Mouse (Mus musculus) megakaryocyte, adult 5-6 weeks (primary cell): ENCODE results near the gene Prrg2. TPM values are rescaled to one million over a fixed set of nuclear protein-coding genes. Genes with fewer than 3 reads are reported as not detected.
"Not testable (repeated sequence)": the region's sequence is repeated elsewhere in the genome, so short reads cannot be mapped to it uniquely, and the experiment has no call there.

Source experiments
- ATAC-seq: 2 replicates; pipeline ENCODE4 v1.8.0; 2016; ENCODE audit warnings: mild to moderate bottlenecking, inconsistent platforms; ENCODE audit not compliant: poor library complexity, severe bottlenecking
- total RNA-seq, 2 experiments: library from RNA; stranded (forward) in 1 of 2; stranded (reverse) in 1 of 2; fragments of 153-499, 151-499 nt in 1 of 2; fragments of 221-1000, 200-1000 nt in 1 of 2; gene quantifications; 2 replicates each; pipeline versions ENCODE4 v1.2.3 to v1.2.4; 2015 to 2017

Gene Prrg2
- total RNA-seq (2015) (6.6 and 8.9 TPM in 2 replicates), total RNA-seq (2017) (5.4 TPM in 2 replicates)

DNA sequence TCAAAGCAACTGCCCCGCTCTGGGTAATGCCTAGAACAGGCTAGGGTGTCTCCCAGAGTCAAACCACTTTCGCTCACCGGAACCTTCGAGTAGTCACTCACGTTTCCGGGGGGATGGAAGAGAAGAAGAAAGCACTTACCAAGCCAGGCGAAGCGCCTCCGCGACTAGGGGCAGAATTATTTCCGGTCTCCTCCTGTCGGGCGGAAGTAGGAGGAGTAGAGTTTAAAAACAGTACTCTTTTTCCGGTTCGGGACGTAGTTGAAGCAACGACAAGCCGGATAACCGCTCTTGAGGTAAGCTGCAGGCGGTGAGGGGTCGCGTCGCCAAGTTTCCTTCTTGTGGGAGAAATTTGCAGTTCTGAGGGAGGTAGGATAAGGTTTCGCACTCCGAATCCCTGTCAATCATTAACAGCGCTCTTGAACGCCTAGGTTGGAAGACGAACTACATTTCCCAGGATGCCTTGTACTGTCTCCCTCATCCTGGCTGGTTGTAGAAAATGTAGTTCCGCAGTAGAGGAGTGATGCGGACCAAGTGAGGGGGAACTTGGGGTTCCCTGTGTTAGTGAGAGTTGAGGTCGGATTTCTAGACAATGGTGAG, at the start of gene Prrg2, which contains the start of gene Nosip:
TSS of gene Prrg2 (minus strand) at position 439 of the 597 bp plus-strand sequence.
TSS of gene Nosip (plus strand) at position 191 of the 597 bp plus-strand sequence.
- peak; percentile 98 for ATAC-seq

DNA sequence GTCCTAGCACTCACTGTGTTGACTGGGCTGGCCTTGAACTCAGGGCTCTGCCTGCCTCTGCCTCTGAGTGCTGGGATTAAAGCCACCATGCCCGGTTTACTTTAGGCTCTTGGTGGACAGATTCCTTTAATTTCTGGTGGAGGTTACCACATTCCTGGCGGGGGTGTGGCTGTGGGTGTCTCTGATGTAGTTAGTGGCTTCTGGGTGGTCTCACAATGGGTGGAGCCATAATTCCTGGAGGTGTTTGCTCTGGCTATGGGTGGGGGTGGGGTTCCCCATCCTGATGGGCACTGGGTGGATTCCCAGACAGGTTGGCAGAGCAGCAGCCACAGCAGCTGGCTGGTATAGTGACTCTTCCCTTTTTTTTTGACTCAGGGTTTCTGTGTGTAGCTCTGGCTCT, 49.5 kb upstream of the Prrg2 start:
- ATAC-seq, result no peak

DNA sequence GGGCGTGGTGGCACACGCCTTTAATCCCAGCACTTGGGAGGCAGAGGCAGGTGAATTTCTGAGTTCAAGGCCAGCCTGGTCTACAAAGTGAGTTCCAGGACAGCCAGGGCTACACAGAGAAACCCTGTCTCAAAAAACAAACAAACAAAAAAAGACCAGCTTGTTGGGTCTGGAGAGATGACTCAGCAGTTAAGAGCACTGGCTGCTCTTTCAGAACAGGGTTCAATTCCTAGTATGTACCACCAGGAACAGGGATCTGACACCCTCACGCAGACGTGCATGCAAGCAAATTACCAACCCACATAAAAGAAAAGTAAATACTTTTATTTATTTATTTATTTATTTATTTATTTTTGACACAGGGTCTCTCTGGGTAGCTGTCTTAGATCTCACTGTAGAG, 47.6 kb upstream of the Prrg2 start:
- not testable (repeated sequence) for ATAC-seq

DNA sequence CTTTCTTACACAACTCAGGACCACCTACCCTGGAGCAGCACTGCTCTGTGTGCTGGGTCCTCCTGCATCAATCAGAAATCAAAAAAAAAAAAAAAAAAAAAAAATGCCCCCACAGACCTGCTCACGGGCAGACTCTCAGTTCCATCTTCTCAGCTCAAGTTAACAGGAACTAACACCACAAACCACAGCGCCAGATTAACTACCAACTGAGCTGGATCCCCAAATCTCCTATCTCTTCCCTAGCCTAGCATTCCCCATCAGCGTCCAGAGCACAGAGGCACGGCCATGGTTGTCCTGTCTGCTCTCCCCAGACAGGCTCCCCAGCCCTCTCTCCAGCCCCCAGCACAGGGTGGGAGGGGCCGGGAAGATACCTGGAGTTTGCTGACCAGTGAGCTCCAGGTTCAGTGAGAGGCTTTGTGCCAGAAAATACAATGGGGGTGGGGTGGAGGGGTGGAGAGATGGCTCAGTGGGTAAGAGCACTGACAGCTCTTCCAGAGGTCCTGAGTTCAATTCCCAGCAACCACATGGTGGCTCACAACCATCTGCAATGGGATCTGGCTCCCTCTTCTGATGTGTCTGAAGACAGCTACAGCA, 44.7 kb upstream of the Prrg2 start:
- ATAC-seq, result peak; percentile 39; the same call in 1 of the 2 replicates

DNA sequence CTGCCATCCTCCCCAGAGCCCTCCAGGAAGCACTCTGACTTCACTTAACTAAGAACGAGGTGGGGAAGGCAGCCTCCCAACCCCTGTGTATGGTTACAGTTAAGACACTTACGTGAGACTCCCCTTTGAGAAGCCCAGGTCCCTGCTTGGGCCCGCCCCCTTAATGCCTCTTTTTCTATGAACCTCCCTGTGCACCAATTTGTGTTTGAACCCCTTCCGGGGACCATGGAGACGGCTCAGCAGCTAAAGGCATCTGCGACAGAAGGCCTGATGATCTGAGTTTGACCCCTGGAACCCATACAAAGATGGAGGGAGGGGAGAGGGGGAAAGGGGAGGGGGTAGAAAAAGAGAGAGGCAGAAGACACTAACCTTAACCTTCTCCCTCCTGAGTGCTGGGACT, 44.0 kb upstream of the Prrg2 start:
- no peak for ATAC-seq

DNA sequence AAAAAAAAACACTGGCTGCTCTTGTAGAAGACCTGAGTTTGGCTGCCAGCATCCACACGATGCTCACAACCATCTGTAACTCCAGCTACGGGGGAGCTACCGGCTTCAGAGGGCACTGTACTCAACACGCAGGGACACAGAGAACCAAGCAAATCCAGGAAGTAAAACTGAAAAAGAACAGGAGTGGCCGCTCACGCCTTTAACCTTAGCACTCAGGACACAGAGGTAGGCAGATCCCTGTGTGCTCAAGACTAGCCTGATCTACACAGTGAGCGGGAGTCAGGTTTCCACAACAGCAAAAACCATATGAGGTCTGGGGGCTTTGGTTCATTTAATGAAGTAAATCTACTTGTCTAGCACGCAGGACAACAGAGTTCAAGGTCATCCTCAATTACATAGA, 43.0 kb upstream of the Prrg2 start:
- no peak for ATAC-seq

DNA sequence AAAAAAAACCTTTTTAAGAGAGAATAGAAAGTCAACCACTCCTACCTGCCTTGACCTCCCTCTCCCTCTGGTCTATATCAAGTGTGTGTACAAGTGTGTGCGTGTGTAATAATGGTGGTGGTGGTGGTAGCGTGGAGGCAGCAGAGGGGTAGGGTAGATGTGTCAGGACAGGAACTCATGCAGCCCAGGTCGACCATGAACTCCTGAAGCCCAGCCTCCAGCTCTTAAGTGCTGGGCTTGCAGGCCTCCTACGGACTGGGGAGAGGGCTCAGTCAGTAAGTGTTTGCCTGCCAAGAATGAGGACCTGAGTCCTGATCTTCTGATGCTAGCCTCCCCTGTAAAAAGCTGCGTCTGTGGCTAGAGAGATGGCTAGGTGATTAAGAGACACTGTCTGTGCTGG, 42.5 kb upstream of the Prrg2 start:
- ATAC-seq, result no peak

DNA sequence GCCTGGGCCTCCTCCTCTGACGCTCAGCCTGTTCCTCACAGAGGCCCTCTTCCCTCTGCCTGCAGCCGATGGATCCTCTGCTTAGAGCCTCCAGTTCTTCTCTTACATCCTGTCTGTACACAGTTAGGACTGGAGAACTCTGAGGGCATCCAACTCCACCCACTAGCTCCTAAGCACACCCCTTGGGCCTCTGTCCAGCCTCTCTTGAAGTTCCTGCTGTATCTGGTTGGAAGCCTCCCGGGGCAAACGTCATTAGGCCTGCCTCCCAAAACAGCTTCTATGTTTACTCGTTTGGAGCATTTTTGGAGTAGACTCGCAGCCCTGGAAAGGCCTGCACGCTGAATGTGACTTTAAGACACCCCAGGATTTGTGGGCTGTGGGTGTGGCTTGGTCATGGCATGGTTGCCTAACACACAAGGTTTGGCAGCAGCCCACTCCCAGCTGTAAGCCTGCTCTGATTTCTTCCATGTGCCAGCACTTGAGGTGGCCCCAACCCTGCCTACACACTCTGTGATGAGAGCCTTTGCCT, 41.2 kb upstream of the Prrg2 start, which contains the start of gene Fcgrt:
TSS of gene Fcgrt (minus strand) at position 200 of the 529 bp plus-strand sequence.
- peak; percentile 91 for ATAC-seq

DNA sequence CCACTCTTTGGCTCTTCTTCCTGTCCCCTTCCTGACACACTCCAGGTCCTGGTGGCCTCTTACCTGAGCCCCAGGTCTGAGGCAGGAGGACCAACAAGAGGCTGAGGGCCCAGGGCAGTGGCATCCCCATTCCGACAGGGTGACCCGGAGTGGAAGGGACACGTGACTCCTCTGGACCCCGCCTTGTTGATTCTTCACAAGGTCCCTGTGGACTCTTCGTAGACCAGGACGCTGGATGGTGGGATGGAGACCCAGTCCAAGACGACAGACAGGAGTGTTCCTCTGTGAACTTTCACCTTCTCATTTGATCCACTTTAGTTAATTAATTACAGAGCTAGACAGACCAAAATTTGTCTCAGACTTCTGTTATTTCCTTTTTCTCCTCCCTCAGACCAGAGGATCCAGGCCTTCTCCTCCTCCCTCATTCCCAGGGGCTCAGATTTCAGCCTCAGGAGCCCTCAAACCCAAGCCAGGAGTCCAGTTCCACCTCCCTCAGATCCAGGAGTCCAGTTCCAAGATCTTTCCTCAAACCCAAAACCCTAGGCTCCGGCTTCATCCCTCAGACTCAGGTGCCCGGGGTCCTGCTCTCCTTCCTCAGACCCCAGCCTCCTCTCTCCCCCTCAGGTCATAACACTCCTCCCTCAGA, 40.6 kb upstream of the Prrg2 start:
- no peak for ATAC-seq

DNA sequence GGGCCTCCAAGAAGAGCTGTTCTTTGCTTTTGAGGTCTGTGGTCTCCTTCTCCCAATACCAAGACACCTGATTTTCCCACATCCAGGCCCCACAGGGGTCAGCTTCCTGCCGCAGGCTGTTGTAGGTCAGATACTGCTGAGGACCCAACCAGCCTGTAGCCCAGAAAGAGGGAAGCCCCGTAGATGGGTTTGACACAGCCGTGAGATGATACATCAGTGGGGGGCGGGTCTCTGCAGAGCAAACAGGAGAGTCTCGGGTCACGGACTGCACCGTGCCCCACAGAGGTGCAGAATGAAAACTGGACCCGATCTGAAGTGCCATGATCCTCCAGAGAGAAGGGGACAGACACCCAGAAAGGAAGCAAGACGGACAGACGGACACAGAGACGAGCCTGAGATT, 40.0 kb upstream of the Prrg2 start:
- no peak for ATAC-seq

DNA sequence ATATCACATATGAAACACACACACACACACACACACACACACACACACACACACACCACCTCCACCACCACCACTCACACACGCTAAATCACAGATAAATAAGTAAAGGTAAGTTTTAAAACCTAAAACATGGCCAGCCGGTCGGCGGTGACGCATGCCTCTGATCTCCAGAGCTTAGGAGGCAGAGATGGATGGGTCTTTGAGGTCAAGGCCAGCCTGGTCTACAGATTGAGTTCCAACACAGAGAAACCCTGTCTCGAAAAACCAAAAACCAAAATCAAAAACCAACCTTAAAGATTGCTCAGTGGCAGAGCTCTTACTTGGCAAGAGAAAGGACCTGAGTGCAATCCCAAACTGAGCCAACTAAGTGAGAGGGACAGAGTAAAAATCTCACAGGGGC, 37.6 kb upstream of the Prrg2 start:
- ATAC-seq, result no peak

DNA sequence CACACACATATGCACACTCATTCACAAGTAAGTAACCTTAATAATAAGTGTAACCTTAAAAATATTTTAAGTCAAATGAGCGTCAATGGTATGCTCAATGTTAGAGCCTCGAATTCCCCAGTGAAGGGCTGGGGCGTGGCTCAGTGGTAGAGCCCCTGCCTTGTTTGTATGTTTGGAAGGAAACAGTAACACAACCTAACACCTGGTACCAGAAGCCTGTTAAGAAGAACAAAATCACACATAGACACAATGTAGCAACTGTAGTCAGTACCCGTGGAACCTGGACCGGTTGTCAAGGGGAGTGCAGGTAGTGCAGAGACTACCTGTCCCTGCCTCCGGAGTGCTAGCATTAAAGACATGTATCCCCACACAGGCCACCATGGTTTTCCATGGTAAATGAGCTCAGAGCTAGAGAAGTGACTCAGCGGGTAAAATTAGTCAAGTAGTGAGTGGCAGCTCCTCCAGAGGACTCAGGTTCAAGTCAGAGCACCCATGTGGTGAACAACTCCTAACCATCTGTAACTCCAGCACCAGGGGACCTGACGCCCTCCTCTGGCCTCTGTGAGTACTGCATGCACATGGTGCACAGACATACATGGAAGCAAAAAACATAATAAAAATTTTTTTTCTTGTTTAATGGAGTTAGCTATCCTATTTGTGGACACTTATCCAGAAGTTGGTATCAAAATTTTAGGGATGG, 36.2 kb upstream of the Prrg2 start:
- no peak for ATAC-seq

DNA sequence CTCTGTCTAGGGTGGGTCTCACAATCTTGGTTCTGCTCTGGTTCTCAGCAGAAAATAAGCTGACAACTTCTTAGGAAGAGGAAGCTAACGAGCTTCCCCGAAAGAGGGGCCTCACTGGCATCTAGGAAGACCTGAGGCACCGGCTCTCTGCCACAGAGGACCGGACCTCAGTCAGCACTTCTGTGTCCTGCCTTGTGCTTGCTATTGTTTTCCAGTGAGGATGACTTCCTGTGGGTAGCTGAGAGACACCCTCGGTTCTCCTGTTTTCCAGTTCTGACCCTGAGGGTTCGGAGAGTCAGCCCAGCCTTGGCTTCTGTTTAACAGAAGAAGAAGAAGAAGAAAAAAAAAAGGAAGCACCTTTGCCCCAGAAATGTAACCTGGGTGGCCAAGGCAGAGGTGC, 35.0 kb upstream of the Prrg2 start:
- no peak for ATAC-seq

DNA sequence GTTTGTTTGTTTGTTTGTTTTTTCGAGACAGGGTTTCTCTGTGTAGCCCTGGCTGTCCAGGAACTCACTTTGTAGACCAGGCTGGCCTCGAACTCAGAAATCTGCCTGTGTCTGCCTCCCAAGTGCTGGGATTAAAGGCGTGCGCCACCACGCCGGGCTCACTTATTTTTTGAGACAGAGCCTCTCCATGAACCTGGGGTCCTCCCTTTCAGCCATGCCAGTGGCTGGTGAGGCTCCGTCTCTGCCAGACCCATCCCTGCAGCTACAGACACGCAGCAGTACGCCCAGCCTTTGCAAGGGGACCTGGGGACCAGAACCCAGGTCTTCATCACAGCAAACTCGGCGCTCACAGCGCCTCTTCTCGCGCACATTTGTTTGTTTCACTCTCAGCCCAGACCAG, 33.5 kb upstream of the Prrg2 start:
- not testable (repeated sequence) for ATAC-seq

DNA sequence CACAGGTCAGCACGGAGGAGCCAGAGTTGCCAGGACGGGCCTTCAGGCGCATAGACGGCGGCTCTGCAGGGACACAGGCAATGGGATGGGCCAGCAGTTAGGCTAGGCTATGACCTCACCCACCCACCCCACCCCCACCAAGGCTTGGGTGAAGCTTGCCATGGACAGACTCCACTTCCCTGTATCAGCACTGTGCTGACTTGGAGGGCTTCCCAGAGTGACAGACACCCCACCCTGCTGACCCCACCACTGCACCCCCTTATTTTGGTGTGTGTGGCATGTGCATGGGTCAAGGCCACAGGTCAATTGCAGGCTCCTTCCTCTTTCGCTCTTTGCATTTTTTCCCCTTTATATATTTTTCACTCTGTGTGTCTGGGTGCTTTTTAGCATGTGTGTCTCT, 32.9 kb upstream of the Prrg2 start:
- no peak for ATAC-seq

DNA sequence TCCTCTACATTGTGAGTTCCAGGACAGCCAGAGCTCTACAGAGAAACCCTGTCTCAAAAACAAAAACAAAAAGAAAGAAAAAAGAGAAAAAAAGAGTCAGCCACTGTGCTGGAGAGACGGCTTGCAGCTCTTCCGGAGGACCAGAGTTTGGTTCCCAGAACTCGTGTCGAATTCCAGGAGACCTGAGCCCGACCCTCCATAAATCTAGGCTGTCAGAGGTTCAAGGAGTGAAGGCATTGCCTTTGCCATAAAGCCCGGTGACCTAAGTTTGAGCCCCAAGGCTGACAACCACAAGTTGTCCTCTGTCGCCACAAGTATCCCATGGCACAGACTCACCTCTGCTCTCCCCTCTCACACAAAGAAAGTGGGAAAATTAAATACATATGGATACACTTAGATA, 31.6 kb upstream of the Prrg2 start:
- no peak for ATAC-seq

DNA sequence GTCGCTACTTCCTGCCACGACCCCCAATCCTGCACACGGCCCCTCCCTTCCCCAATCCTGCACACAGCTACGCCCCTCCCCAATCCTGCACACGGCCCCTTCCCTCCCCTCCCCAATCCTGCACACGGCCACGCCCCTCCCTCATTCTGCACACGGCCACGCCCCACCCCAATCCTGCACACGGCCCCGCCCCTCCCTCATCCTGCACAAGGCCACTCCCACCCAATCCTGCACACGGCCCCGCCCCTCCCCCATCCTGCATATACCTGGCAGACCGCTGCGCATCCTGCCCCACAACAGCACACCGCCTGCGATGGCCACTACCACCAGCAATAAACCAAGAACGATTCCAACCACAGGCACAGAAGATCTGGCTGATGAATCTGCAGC, 31.0 kb upstream of the Prrg2 start:
- ATAC-seq, result no peak

DNA sequence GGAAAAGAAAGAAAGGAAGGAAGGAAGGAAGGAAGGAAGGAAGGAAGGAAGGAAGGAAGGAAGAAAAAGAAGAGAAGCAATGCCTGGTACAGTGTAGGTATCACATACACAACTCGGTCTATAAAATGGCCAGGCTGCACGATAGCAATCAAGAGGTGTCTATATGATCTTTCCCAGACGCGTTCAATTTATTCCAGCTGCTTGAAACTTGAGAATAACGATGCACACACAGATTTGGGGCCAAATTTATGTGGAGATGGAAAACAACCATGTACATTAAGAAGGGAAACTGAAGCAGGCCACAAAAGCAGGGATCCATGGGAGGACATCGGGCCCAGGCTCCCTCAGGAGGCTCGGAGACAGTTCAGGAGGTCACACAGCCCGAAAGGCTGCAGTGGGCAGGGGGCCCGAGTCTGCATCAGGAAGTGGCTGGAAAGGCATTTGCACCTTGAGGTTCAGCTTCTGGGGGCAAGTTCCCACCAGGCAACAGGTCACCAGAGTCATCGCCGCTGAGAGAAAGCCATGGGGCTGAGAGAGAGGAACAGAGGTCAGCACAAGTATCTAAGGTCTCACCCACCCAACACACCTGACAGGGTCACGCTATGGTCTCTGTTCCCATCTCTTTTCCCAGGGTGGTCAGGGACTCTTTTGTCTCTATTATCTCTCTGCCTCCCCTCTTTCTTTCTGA, 30.5 kb upstream of the Prrg2 start:
- ATAC-seq, result no peak

DNA sequence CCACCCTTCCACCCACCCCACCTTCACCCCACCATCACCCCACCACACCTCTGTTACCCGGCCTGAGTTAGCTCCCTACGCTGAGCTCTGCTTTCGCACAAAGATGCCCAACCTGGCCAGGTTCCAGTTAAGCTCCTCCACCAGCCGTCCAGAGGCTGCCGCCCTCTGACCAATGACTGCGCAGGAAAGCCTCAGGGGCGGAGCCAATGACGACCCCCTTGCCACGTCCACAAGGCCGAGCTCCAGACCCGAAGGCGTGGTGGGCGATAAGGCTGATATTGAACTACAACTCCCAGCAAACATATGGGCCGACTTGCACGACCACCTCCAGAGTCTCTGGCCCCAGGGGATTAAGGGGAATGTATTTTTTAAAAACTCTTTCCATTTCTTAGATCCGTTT, 29.6 kb upstream of the Prrg2 start, which contains the start of gene Rcn3:
TSS of gene Rcn3 (minus strand) at position 174 of the 400 bp plus-strand sequence.
- peak; percentile 50 for ATAC-seq
